ENCODE assay signal across 11 mouse cellular contexts in the genomic region with DNA sequence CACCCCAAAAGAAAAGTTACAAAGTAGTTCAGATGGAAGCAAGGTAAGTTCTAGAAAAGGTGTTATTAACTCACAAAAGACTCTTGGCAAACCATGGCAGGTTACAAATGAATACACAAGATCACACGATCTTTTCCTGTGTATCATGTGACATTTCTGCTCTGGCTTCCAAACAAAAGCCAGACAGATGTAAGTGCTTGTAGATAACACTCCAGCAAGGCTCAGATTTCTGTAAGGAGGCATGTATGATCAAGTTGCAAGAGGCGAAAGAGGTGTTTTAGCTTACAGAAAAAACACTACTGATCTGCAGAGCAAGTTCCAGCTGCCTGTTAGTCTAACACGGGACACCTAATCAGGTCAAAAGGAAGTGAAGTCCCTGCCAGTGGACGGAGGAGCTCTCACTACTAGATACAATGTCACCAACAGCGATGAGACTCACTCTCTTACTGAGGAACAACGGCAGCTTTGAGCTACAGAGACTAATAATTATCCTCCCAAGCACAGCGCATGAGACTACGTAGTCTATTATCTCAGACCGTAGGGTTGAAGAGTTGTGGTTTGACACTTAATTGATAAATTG. TPM values are rescaled to one million over a fixed set of nuclear protein-coding genes. Genes with fewer than 3 reads are reported as not detected.
DNase-seq lines count a peak whose midpoint lies in the region; ATAC-seq lines count a peak whose summit lies in the region.
"Had no signal": no experiment of that assay in that cellular context is flagged by ENCODE, and none has a peak within 500 bp of the region (broad histone marks: within the 10 kb centered on the region; RNA-seq: fewer than 3 reads in every experiment).

No protein-coding gene starts in this region.

- no peaks in the 10 kb centered on the region for H3K27me3 ChIP-seq in forebrain, embryonic 15.5 days
- H3K27me3 ChIP-seq in forebrain, embryonic 13.5 days: no peaks in the 10 kb centered on the region
- no peaks in the 10 kb centered on the region for H3K27me3 ChIP-seq in hindbrain, embryonic 10.5 days (ENCODE audit: insufficient read depth, poor library complexity, severe bottlenecking)
- H3K27me3 ChIP-seq in hindbrain, embryonic 12.5 days: no peaks in the 10 kb centered on the region
- H3K27me3 ChIP-seq in embryonic facial prominence, embryonic 10.5 days (replicated peaks; ENCODE audit: low read depth, poor library complexity, severe bottlenecking): no peaks in the 10 kb centered on the region
- H3K27me3 ChIP-seq: liver, embryonic 15.5 days had no signal

- H3K4me3 ChIP-seq in forebrain, embryonic 15.5 days: no peak overlapping the region
- no peak overlapping the region for H3K4me3 ChIP-seq in forebrain, embryonic 13.5 days
- no peak overlapping the region for H3K4me3 ChIP-seq in hindbrain, embryonic 10.5 days
- no peak overlapping the region for H3K4me3 ChIP-seq in hindbrain, embryonic 12.5 days
- H3K4me3 ChIP-seq in embryonic facial prominence, embryonic 10.5 days: 0 out of 2 replicates have a peak overlapping the region, but pooled peaks have one; percentile 3
- H3K4me3 ChIP-seq: erythroblast, embryonic 14.5 days; liver, embryonic 15.5 days had no signal

- H3K4me1 ChIP-seq in forebrain, embryonic 15.5 days: peaks cover 25% of the 10 kb centered on the region
- H3K4me1 ChIP-seq in forebrain, embryonic 13.5 days: peaks cover 25% of the 10 kb centered on the region
- H3K4me1 ChIP-seq in hindbrain, embryonic 10.5 days (replicated peaks): peaks cover 32% of the 10 kb centered on the region
- peaks cover 21% of the 10 kb centered on the region for H3K4me1 ChIP-seq in hindbrain, embryonic 12.5 days
- peaks cover 36% of the 10 kb centered on the region for H3K4me1 ChIP-seq in embryonic facial prominence, embryonic 10.5 days
- H3K4me1 ChIP-seq: liver, embryonic 15.5 days had no signal

- DNase-seq in hindbrain, embryonic 10.5 days (ENCODE audit: low spot score): no peak
- peak; percentile 26 for DNase-seq in embryonic facial prominence, embryonic 10.5 days (ENCODE audit: low spot score)
- no peak for DNase-seq in Muller cell, postnatal 12 days (ENCODE audit: inconsistent ontology term)
- DNase-seq in ovary, postnatal 14 days (ENCODE audit: low spot score): no peak
- DNase-seq: cerebellum, adult 9-11 months had no signal

- H3K9ac ChIP-seq in forebrain, embryonic 15.5 days (replicated peaks): no peak overlapping the region
- H3K9ac ChIP-seq in forebrain, embryonic 13.5 days: no peak overlapping the region
- H3K9ac ChIP-seq in hindbrain, embryonic 12.5 days: no peak overlapping the region
- H3K9ac ChIP-seq: liver, embryonic 15.5 days had no signal

- H3K27ac ChIP-seq in forebrain, embryonic 15.5 days (replicated peaks): peak overlapping the region; percentile 4; the same call in 1 of the 2 replicates
- H3K27ac ChIP-seq in forebrain, embryonic 13.5 days: no peak overlapping the region
- peak overlapping the region; percentile 62; the same call in 1 of the 2 replicates for H3K27ac ChIP-seq in hindbrain, embryonic 10.5 days
- no peak overlapping the region for H3K27ac ChIP-seq in hindbrain, embryonic 12.5 days
- peak overlapping the region; percentile 72 for H3K27ac ChIP-seq in embryonic facial prominence, embryonic 10.5 days (replicated peaks)
- H3K27ac ChIP-seq: liver, embryonic 15.5 days had no signal

- no peaks in the 10 kb centered on the region for H3K36me3 ChIP-seq in forebrain, embryonic 15.5 days
- H3K36me3 ChIP-seq in forebrain, embryonic 13.5 days (ENCODE audit: poor library complexity, severe bottlenecking): no peaks in the 10 kb centered on the region
- no peaks in the 10 kb centered on the region for H3K36me3 ChIP-seq in hindbrain, embryonic 10.5 days
- H3K36me3 ChIP-seq in hindbrain, embryonic 12.5 days: no peaks in the 10 kb centered on the region
- no peaks in the 10 kb centered on the region for H3K36me3 ChIP-seq in embryonic facial prominence, embryonic 10.5 days (replicated peaks)
- H3K36me3 ChIP-seq: liver, embryonic 15.5 days had no signal

- WGBS in forebrain, embryonic 15.5 days: 50% methylated on average over 9 of the region's 9 CpGs
- 65% methylated on average over 9 of the region's 9 CpGs for WGBS in forebrain, embryonic 13.5 days
- 59% methylated on average over 9 of the region's 9 CpGs for WGBS in hindbrain, embryonic 10.5 days
- 43% methylated on average over 9 of the region's 9 CpGs for WGBS in hindbrain, embryonic 12.5 days
- 38% methylated on average over 9 of the region's 9 CpGs for WGBS in embryonic facial prominence, embryonic 10.5 days

- no peak for ATAC-seq in forebrain, embryonic 15.5 days (replicated peaks)
- ATAC-seq in forebrain, embryonic 13.5 days: no peak
- ATAC-seq in hindbrain, embryonic 12.5 days (ENCODE audit: low FRiP score): no peak
- ATAC-seq in megakaryocyte-erythroid progenitor cell, adult 5-6 weeks (replicated peaks; ENCODE audit: low FRiP score, low TSS enrichment, poor library complexity, severe bottlenecking): peak; percentile 50; the same call in 1 of the 2 replicates

- H3K4me2 ChIP-seq in forebrain, embryonic 15.5 days (replicated peaks): no peak overlapping the region
- H3K4me2 ChIP-seq in forebrain, embryonic 13.5 days: no peak overlapping the region
- no peak overlapping the region; the same call in 1 of the 2 replicates for H3K4me2 ChIP-seq in hindbrain, embryonic 12.5 days (replicated peaks)
- H3K4me2 ChIP-seq: liver, embryonic 15.5 days had no signal

- H3K9me3 ChIP-seq in forebrain, embryonic 15.5 days: no peaks in the 10 kb centered on the region
- no peaks in the 10 kb centered on the region for H3K9me3 ChIP-seq in forebrain, embryonic 13.5 days (replicated peaks)
- no peaks in the 10 kb centered on the region for H3K9me3 ChIP-seq in hindbrain, embryonic 10.5 days
- no peaks in the 10 kb centered on the region for H3K9me3 ChIP-seq in hindbrain, embryonic 12.5 days (replicated peaks)
- no peaks in the 10 kb centered on the region for H3K9me3 ChIP-seq in embryonic facial prominence, embryonic 10.5 days
- H3K9me3 ChIP-seq: liver, embryonic 15.5 days had no signal

RNA-seq across cellular contexts. Expression of a gene that starts 13.8 kb away (rescaled TPM):
- polyA plus RNA-seq in forebrain, embryonic 15.5 days (2015; fragmentation: Nextera tagmentation; extraction: Ambion mirVana): 35.9 and 36.0 TPM in 2 replicates
- 25.4 and 27.5 TPM in 2 replicates for polyA plus RNA-seq in forebrain, embryonic 13.5 days (2015; fragmentation: Nextera tagmentation; extraction: Ambion mirVana)
- 24.0 and 27.1 TPM in 2 replicates for polyA plus RNA-seq in hindbrain, embryonic 10.5 days (2016; fragmentation: Nextera tagmentation; extraction: Ambion mirVana)
- polyA plus RNA-seq in hindbrain, embryonic 12.5 days (2016; fragmentation: Nextera tagmentation; extraction: Ambion mirVana): 25.7 and 27.5 TPM in 2 replicates
- polyA plus RNA-seq in embryonic facial prominence, embryonic 10.5 days (2016; fragmentation: Nextera tagmentation; extraction: Ambion mirVana): 12.2 and 16.4 TPM in 2 replicates
- total RNA-seq in megakaryocyte-erythroid progenitor cell, adult 5-6 weeks (2014; fragmentation: Nextera tagmentation): 4.2 and 9.0 TPM in 2 replicates
- 1.3 and 3.1 TPM in 2 replicates for total RNA-seq in megakaryocyte-erythroid progenitor cell, adult 5-6 weeks (2017)

RNA-seq across cellular contexts. Expression of a gene that starts 46.0 kb away (rescaled TPM):
- polyA plus RNA-seq in forebrain, embryonic 15.5 days (2015; fragmentation: Nextera tagmentation; extraction: Ambion mirVana): 23.7 and 26.6 TPM in 2 replicates
- polyA plus RNA-seq in forebrain, embryonic 13.5 days (2015; fragmentation: Nextera tagmentation; extraction: Ambion mirVana): 22.7 and 23.9 TPM in 2 replicates
- polyA plus RNA-seq in hindbrain, embryonic 10.5 days (2016; fragmentation: Nextera tagmentation; extraction: Ambion mirVana): 24.8 and 28.0 TPM in 2 replicates
- polyA plus RNA-seq in hindbrain, embryonic 12.5 days (2016; fragmentation: Nextera tagmentation; extraction: Ambion mirVana): 40.1 and 44.2 TPM in 2 replicates
- polyA plus RNA-seq in embryonic facial prominence, embryonic 10.5 days (2016; fragmentation: Nextera tagmentation; extraction: Ambion mirVana): 22.5 and 22.9 TPM in 2 replicates
- total RNA-seq in megakaryocyte-erythroid progenitor cell, adult 5-6 weeks (2014; fragmentation: Nextera tagmentation): not detected in 2 replicates
- 0.14 TPM in 1 of 2 replicates, not detected in the other for total RNA-seq in megakaryocyte-erythroid progenitor cell, adult 5-6 weeks (2017)

Comparison
In these comparisons a context has a peak if more than half of its experiments do, and no peak if none do; other contexts are left out.
1. H3K27ac ChIP-seq: peak in forebrain, embryonic 15.5 days (single experiment), hindbrain, embryonic 10.5 days (single experiment) and embryonic facial prominence, embryonic 10.5 days (single experiment); none in forebrain, embryonic 13.5 days (single experiment) and hindbrain, embryonic 12.5 days (single experiment).